Mouse (Mus musculus) forebrain, embryonic 16.5 days (tissue): ENCODE measurements around the gene Polr2b. TPM values are rescaled to one million over a fixed set of nuclear protein-coding genes. Genes with fewer than 3 reads are reported as not detected.

ENCODE experiments used
- ATAC-seq: fragments of 200-750 bp; cut with Nextera tagmentation; 2 replicates; pipeline ENCODE4 v1.8.0; 2017; ENCODE audit warnings: mild to moderate bottlenecking, moderate library complexity
- H3K27ac ChIP-seq: fragments of 300-500 bp; sonication (generic); 2 replicates; pipeline ENCODE4 v1.5.1; 2014; ENCODE audit warnings: low read length, control low read depth
- H3K27me3 ChIP-seq: fragments of 300-500 bp; sonication (generic); replicated peaks from 2 replicates; pipeline ENCODE4 v1.6.1; 2014; ENCODE audit warnings: low read length; ENCODE audit not compliant: control insufficient read depth, insufficient read depth
- H3K36me3 ChIP-seq: fragments of 300-500 bp; sonication (generic); 2 replicates; pipeline ENCODE4 v1.6.1; 2014; ENCODE audit not compliant: control insufficient read depth, insufficient read depth
- H3K4me1 ChIP-seq: fragments of 300-500 bp; sonication (generic); replicated peaks from 2 replicates; pipeline ENCODE4 v1.6.1; 2014; ENCODE audit warnings: low read length; ENCODE audit not compliant: control insufficient read depth, insufficient read depth
- H3K4me2 ChIP-seq: fragments of 300-500 bp; sonication (generic); 2 replicates; pipeline ENCODE4 v1.6.1; 2014; ENCODE audit warnings: mild to moderate bottlenecking, low read length, control low read depth
- H3K4me3 ChIP-seq: fragments of 300-500 bp; sonication (generic); replicated peaks from 2 replicates; pipeline ENCODE4 v1.5.1; 2014; ENCODE audit warnings: mild to moderate bottlenecking, low read length, control low read depth
- H3K9ac ChIP-seq: fragments of 300-500 bp; sonication (generic); replicated peaks from 2 replicates; pipeline ENCODE4 v1.6.1; 2014; ENCODE audit warnings: low read depth, low read length, control low read depth
- H3K9me3 ChIP-seq: fragments of 300-500 bp; sonication (generic); 2 replicates; pipeline ENCODE4 v1.6.1; 2016; ENCODE audit warnings: low read length; ENCODE audit not compliant: control insufficient read depth
- WGBS: fragments of 180-500 bp; shearing (Covaris S2); extraction: QIAGEN DNeasy Blood & Tissue Kit; methylation state at CpG from one replicate; pipeline ENCODE4 v1.1.7; 2014; 5-methylcytosine and 5-hydroxymethylcytosine counted together
- polyA plus RNA-seq: library from polyadenylated mRNA; unstranded; fragments of >200 nt; fragmentation: Nextera tagmentation; extraction: Ambion mirVana; gene quantifications from 2 replicates; pipeline ENCODE4 v1.2.1, GENCODE M21; 2015

The Polr2b gene
- polyA plus RNA-seq, 1 experiment from 2014 or later: 74.8 TPM

- no peak overlapping the region for H3K4me2 ChIP-seq
- no peak overlapping the region for H3K9ac ChIP-seq
- no peak overlapping the region for H3K27ac ChIP-seq
- H3K27me3 ChIP-seq: no peaks in the 10 kb centered on the region
- WGBS: 53% methylated on average over 12 of the region's 12 CpGs
- no peak overlapping the region for H3K4me3 ChIP-seq
- H3K9me3 ChIP-seq: no peaks in the 10 kb centered on the region
- no peaks in the 10 kb centered on the region for H3K4me1 ChIP-seq
- H3K36me3 ChIP-seq: no peaks in the 10 kb centered on the region
- ATAC-seq: no peak
These were observed 57.7 kb downstream of the Polr2b start for GRCm38 (mm10) chr5:77367682-77368081.

GRCm38 (mm10) chr5:77368194-77368593 is 58.2 kb downstream of the Polr2b start:
- Histone ChIP-seq H3K36me3 (no peaks in the 10 kb centered on the region), H3K27ac (no peak overlapping the region), H3K27me3 (no peaks in the 10 kb centered on the region), H3K4me3 (no peak overlapping the region), H3K9ac (no peak overlapping the region), H3K4me1 (no peaks in the 10 kb centered on the region), H3K9me3 (no peaks in the 10 kb centered on the region), H3K4me2 (no peak overlapping the region)
- ATAC-seq: no peak
- 30% methylated on average over 7 of the region's 7 CpGs for WGBS

GRCm38 (mm10) chr5:77369394-77369793 is 59.4 kb downstream of the Polr2b start:
- no peak overlapping the region for H3K4me3 ChIP-seq
- no peaks in the 10 kb centered on the region for H3K36me3 ChIP-seq
- H3K4me2 ChIP-seq: no peak overlapping the region
- H3K9me3 ChIP-seq: no peaks in the 10 kb centered on the region
- H3K27ac ChIP-seq: no peak overlapping the region
- WGBS: 89% methylated on average over 5 of the region's 5 CpGs
- H3K9ac ChIP-seq: no peak overlapping the region
- H3K4me1 ChIP-seq: no peaks in the 10 kb centered on the region
- H3K27me3 ChIP-seq: no peaks in the 10 kb centered on the region
- no peak for ATAC-seq

GRCm38 (mm10) chr5:77370378-77370892 is 60.5 kb downstream of the Polr2b start:
- no peak for ATAC-seq
- Histone ChIP-seq H3K4me3 (no peak overlapping the region), H3K36me3 (no peaks in the 10 kb centered on the region), H3K27ac (no peak overlapping the region), H3K4me2 (no peak overlapping the region), H3K27me3 (no peaks in the 10 kb centered on the region), H3K4me1 (no peaks in the 10 kb centered on the region), H3K9me3 (no peaks in the 10 kb centered on the region), H3K9ac (no peak overlapping the region)
- WGBS: 88% methylated on average over 5 of the region's 5 CpGs

- no peak for ATAC-seq
- Histone ChIP-seq H3K9me3 (no peaks in the 10 kb centered on the region), H3K4me2 (no peak overlapping the region), H3K9ac (no peak overlapping the region), H3K27ac (no peak overlapping the region), H3K4me1 (no peaks in the 10 kb centered on the region), H3K4me3 (no peak overlapping the region), H3K27me3 (no peaks in the 10 kb centered on the region), H3K36me3 (no peaks in the 10 kb centered on the region)
- WGBS: 87% methylated on average over 7 of the region's 7 CpGs
These were observed 62.3 kb downstream of the Polr2b start for GRCm38 (mm10) chr5:77372242-77372641.

GRCm38 (mm10) chr5:77372778-77373177 is 62.8 kb downstream of the Polr2b start:
- WGBS: 70% methylated on average over 6 of the region's 6 CpGs

GRCm38 (mm10) chr5:77374945-77375344 is 65.0 kb downstream of the Polr2b start:
- Histone ChIP-seq H3K9ac (no peak overlapping the region), H3K27me3 (no peaks in the 10 kb centered on the region), H3K27ac (no peak overlapping the region), H3K4me2 (no peak overlapping the region), H3K4me1 (no peaks in the 10 kb centered on the region), H3K9me3 (no peaks in the 10 kb centered on the region), H3K4me3 (no peak overlapping the region), H3K36me3 (no peaks in the 10 kb centered on the region)
- ATAC-seq: no peak
- WGBS: 89% methylated on average over 3 of the region's 3 CpGs

More at GRCm38 (mm10) chr5:77372778-77373177, 62.8 kb downstream of the Polr2b start:
- no peak overlapping the region for H3K9ac ChIP-seq
- no peaks in the 10 kb centered on the region for H3K4me1 ChIP-seq
- no peak overlapping the region for H3K4me2 ChIP-seq
- no peaks in the 10 kb centered on the region for H3K36me3 ChIP-seq
- H3K9me3 ChIP-seq: no peaks in the 10 kb centered on the region
- H3K27me3 ChIP-seq: no peaks in the 10 kb centered on the region
- H3K27ac ChIP-seq: no peak overlapping the region
- no peak for ATAC-seq
- no peak overlapping the region for H3K4me3 ChIP-seq

GRCm38 (mm10) chr5:77375546-77375945 is 65.6 kb downstream of the Polr2b start:
- H3K4me1 ChIP-seq: no peaks in the 10 kb centered on the region
- no peaks in the 10 kb centered on the region for H3K27me3 ChIP-seq
- H3K27ac ChIP-seq: no peak overlapping the region
- no peaks in the 10 kb centered on the region for H3K36me3 ChIP-seq
- 72% methylated on average over 4 of the region's 4 CpGs for WGBS
- H3K9me3 ChIP-seq: no peaks in the 10 kb centered on the region
- ATAC-seq: no peak
- no peak overlapping the region for H3K4me3 ChIP-seq
- H3K9ac ChIP-seq: no peak overlapping the region
- no peak overlapping the region for H3K4me2 ChIP-seq

- WGBS: 94% methylated on average over 3 of the region's 3 CpGs
These were observed 68.1 kb downstream of the Polr2b start for GRCm38 (mm10) chr5:77378027-77378426.

More at GRCm38 (mm10) chr5:77378027-77378426, 68.1 kb downstream of the Polr2b start:
- no peak overlapping the region for H3K4me3 ChIP-seq
- ATAC-seq: no peak
- H3K4me2 ChIP-seq: no peak overlapping the region
- no peaks in the 10 kb centered on the region for H3K9me3 ChIP-seq
- H3K27me3 ChIP-seq: no peaks in the 10 kb centered on the region
- H3K27ac ChIP-seq: no peak overlapping the region
- H3K4me1 ChIP-seq: no peaks in the 10 kb centered on the region
- H3K36me3 ChIP-seq: no peaks in the 10 kb centered on the region
- no peak overlapping the region for H3K9ac ChIP-seq
